Mouse (Mus musculus) intestine, embryonic 14.5 days (tissue): ENCODE data around the gene 1190007I07Rik. TPM values are rescaled to one million over a fixed set of nuclear protein-coding genes. Genes with fewer than 3 reads are reported as not detected.
"Not testable (repeated sequence)": the region's sequence is repeated elsewhere in the genome, so short reads cannot be mapped to it uniquely, and the experiment has no call there.

Experiments used
- ATAC-seq: fragments of 200-750 bp; cut with Nextera tagmentation; replicated peaks from 2 replicates; pipeline ENCODE4 v1.8.0; 2017; ENCODE audit warnings: low read depth, moderate number of reproducible peaks, moderate TSS enrichment, moderate library complexity; ENCODE audit not compliant: low FRiP score, low TSS enrichment
- DNase-seq: peaks from one replicate; pipeline ENCODE4 v3.0.0-alpha.2; 2018; ENCODE audit warnings: low spot score
- H3K27ac ChIP-seq: fragments of 300-500 bp; sonication (generic); 2 replicates; pipeline ENCODE4 v1.5.1; 2014; ENCODE audit warnings: low read depth, mild to moderate bottlenecking, control low read depth
- H3K27me3 ChIP-seq: fragments of 300-500 bp; sonication (generic); replicated peaks from 2 replicates; pipeline ENCODE4 v1.6.1; 2014; ENCODE audit warnings: low read length, control low read depth; ENCODE audit not compliant: control insufficient read depth, insufficient read depth
- H3K36me3 ChIP-seq: fragments of 300-500 bp; sonication (generic); 2 replicates; pipeline ENCODE4 v1.6.1; 2014; ENCODE audit warnings: low read length, control low read depth; ENCODE audit not compliant: control insufficient read depth, insufficient read depth
- H3K4me1 ChIP-seq: fragments of 300-500 bp; sonication (generic); replicated peaks from 2 replicates; pipeline ENCODE4 v1.6.1; 2014; ENCODE audit warnings: low read length, control low read depth, mixed read lengths; ENCODE audit not compliant: control insufficient read depth, insufficient read depth
- H3K4me2 ChIP-seq: fragments of 300-500 bp; sonication (generic); 2 replicates; pipeline ENCODE4 v1.6.1; 2014; ENCODE audit warnings: low read length
- H3K4me3 ChIP-seq: fragments of 300-500 bp; sonication (generic); 2 replicates; pipeline ENCODE4 v1.5.1; 2014; ENCODE audit warnings: low read depth, low read length, control low read depth, mixed read lengths
- H3K9ac ChIP-seq: fragments of 300-500 bp; sonication (generic); 2 replicates; pipeline ENCODE4 v1.6.1; 2014; ENCODE audit warnings: mild to moderate bottlenecking, low read length
- H3K9me3 ChIP-seq: fragments of 300-500 bp; sonication (generic); 2 replicates; pipeline ENCODE4 v1.6.1; 2016; ENCODE audit warnings: low read length, control low read depth; ENCODE audit not compliant: control insufficient read depth
- WGBS: fragments of 180-500 bp; shearing (Covaris S2); extraction: QIAGEN DNeasy Blood & Tissue Kit; methylation state at CpG from one replicate; pipeline ENCODE4 v1.1.7; 2014; 5-methylcytosine and 5-hydroxymethylcytosine counted together
- polyA plus RNA-seq: library from polyadenylated mRNA; unstranded; fragments of >200 nt; fragmentation: Nextera tagmentation; extraction: Ambion mirVana; gene quantifications from 2 replicates; pipeline ENCODE4 v1.2.1, GENCODE M21; 2014

1190007I07Rik gene
- polyA plus RNA-seq, 1 experiment from 2014 or later = 65.8 TPM

- not testable (repeated sequence) for ATAC-seq, H3K4me3 ChIP-seq, H3K36me3 ChIP-seq, H3K27me3 ChIP-seq, H3K4me2 ChIP-seq, H3K9ac ChIP-seq, H3K9me3 ChIP-seq, DNase-seq, H3K27ac ChIP-seq, H3K4me1 ChIP-seq
- WGBS = 86% methylated on average over 9 of the region's 9 CpGs
Measured at GRCm38 (mm10) chr10:82589673-82590072, 33.4 kb downstream of the 1190007I07Rik start.

GRCm38 (mm10) chr10:82571091-82571490 is 51.9 kb downstream of the 1190007I07Rik start:
- H3K4me2 ChIP-seq, H3K36me3 ChIP-seq, H3K4me1 ChIP-seq, H3K9ac ChIP-seq, DNase-seq, H3K27me3 ChIP-seq, H3K9me3 ChIP-seq, ATAC-seq, H3K4me3 ChIP-seq, H3K27ac ChIP-seq: not testable (repeated sequence)
- 97% methylated on average over 11 of the region's 11 CpGs for WGBS

Other genes starting within 250 kb of the 1190007I07Rik start
- gene Gm1553, start 130.6 kb downstream of the 1190007I07Rik start, polyA plus RNA-seq = not detected in 2 replicates
- gene Tdg, start 6.6 kb upstream of the 1190007I07Rik start, polyA plus RNA-seq = 152 and 162 TPM in 2 replicates
- gene Glt8d2, start 67.4 kb upstream of the 1190007I07Rik start, polyA plus RNA-seq = 5.3 and 7.5 TPM in 2 replicates
- gene Hcfc2, start 72.9 kb upstream of the 1190007I07Rik start, polyA plus RNA-seq = 26.3 and 31.5 TPM in 2 replicates
- gene Nfyb, start 140.9 kb upstream of the 1190007I07Rik start, polyA plus RNA-seq = 42.8 and 42.9 TPM in 2 replicates
- gene Txnrd1, start 210.7 kb upstream of the 1190007I07Rik start, polyA plus RNA-seq = 124 and 128 TPM in 2 replicates
- 0.31 and 0.63 TPM in 2 replicates for gene Eid3, start 243.4 kb upstream of the 1190007I07Rik start, polyA plus RNA-seq